Mouse (Mus musculus): ENCODE data around the gene Lnpk.

DNA sequence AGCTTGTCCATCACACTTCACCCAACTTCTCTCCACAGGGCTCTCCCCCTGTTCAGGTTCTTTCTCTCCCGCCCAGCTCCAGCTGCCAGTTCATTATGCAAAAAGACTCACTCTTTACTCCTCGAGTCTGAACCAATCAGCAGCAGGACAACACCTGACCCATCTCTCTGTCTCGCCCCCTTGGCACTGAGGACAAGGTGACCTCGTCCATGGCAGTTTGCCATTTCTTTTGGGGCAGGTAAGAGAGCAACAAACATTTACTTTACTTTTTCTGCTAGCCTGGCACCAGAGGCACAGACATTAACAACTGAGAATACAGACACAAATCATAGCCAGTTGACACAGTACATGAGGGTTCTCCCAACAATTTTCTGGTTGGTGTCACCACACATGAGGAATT, 8.8 kb downstream of the Lnpk start:
- TF ChIP-seq ZNF384 (IDR thresholded peaks at IDR 0.05; ENCODE audit: low read depth, low read length) = no peak
- no peak for TF ChIP-seq CHD2 (IDR thresholded peaks at IDR 0.05; ENCODE audit: low read depth, low read length)
- no peak for TF ChIP-seq HCFC1 (IDR thresholded peaks at IDR 0.05; ENCODE audit: borderline replicate concordance, insufficient read depth, low read length)

Data from ES-E14 (cell line).